Mouse (Mus musculus) WW6 (cell line): Measurements from ENCODE around the gene Ofcc1.

Experiments used
- DNase-seq: peaks from one replicate; pipeline ENCODE4 v3.0.0-alpha.2; 2013; ENCODE audit warnings: low read depth, low spot score

Ofcc1 gene

DNA sequence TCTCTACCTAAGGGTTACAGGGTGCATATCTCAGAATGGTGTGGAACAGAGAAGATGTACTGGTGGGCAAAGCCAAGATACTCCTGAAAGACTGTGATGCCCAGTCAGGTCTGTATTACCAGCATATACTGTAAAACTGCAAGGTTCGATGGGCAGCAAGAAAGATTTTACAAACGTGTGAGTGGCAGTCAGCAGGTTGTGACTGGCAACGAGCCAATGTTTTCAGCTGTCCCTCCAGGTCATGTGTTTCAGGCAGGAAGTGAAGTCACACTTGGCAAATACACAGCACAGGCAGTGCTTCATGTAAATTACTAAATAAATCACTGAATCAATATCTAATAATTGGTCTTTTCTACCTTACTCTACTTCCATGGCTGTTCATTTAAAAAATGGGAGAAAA lies at the start of gene Ofcc1:
Gene Ofcc1, minus strand, starts transcription at position 163 of the 400 bp plus-strand sequence.
- DNase-seq: no peak

DNA sequence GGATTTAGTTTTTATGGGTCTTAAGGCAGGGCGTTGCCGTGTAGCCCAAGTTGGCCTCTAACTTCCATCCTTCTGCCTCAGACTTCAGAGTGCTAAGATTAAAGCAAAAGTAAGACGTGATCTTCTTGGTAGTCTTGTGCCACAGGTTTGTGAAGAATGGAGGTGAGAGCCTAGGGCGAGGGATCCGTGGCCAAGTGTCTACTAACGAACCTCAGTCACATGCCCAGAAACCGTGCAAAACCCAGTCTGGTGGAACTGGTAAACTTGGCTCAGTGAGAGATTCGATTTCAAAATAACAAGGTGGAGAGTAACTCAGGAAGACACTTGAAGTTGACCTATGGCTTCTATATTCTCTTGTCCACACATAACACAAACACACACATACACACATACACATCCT lies 28.9 kb upstream of the Ofcc1 start:
- no peak for DNase-seq

DNA sequence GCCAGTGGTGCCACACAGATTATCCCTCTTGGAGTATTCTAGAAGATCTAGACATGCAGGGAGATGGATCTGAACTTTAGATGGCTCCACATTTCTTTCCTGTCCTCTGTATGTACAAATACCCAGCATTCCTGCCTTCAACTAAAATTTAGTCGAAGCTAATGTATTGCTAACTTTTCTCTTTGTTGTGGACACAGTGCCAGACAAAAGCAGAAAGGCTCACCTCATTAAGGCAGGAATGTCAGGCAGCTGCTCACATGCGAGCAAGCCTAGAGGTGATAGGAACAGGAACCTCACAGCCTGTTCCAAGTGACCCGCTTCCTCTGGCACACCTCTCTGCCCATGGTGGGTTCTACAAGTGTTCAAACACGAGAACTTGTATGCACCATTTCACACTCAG lies 26.2 kb upstream of the Ofcc1 start:
- DNase-seq: no peak

DNA sequence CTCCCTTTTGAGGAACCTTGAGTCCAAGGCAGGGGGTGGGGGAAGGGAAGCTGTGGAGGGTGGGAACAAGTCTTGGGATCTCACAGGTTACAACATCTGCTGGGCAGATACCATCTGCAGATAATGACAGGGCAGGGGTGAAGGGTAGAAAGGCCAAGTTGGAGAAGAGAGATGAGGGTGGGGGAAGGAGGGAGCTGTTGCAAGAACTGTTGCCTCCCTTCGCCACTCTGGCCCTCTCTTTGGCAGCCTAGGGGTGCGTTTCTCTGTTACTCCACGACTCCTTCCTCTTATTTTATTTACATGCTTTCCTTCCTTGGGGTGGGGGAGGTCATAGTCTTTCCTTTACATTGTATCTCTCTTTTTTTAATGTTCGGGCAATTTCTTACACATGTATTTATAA lies 23.7 kb upstream of the Ofcc1 start:
- no peak for DNase-seq

DNA sequence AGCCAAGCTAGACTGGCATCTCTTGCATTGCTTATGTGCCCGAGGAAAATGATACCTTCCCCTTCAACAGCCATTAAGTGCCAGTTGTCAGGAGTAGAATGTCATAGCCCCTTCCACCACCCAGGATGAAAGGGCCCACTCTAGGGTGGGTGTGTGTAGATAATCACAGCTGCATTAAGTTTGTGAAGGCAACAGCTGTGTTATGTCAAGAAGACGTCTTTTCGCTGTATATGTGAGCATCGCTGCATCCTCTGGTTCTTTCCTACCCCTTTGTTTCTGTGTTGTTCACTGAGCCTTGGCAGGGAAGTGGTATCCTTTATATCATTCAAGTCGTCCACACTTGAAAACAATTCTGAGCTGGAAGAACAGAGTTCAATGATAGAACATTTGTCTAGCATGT lies 15.5 kb upstream of the Ofcc1 start:
- no peak for DNase-seq

DNA sequence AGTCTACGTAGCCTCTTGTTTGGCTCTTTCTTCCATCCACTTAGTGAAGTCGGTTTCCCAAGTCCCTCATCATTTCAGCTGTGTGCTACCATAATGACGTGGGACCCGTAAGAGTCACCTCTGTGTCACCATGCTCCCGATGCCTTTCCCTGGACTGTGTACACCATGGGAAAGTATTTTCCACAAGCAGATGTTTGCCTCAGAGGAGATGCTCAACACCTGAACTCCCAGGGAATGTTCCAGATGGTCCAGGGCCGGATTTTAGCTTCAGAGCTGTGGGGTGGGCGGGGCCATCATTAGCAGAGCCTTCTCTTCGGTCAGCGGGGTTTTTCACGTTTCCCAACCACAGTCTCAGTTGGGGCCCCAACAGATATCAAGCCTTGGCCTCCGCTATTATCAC lies 5.5 kb upstream of the Ofcc1 start:
- DNase-seq: no peak

DNA sequence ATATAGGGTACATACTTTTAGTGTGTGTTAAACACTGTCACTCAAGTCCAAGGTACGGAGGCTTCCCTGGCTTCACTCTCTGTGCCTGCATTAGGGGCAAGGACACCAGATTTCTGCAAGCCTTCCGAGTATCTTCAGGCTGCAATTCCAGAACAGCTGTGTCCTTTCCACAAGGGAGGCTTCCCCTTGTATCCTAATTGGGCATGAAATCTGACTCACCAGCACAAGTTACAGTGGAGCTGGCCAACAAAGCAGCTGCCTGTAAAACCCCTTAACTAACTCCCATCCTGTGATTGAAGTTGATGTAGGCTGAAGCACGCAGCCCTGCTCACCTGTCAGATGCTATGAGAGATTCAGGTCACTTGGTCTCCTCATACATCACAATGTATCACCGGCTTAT lies 3.6 kb upstream of the Ofcc1 start:
- DNase-seq: no peak

DNA sequence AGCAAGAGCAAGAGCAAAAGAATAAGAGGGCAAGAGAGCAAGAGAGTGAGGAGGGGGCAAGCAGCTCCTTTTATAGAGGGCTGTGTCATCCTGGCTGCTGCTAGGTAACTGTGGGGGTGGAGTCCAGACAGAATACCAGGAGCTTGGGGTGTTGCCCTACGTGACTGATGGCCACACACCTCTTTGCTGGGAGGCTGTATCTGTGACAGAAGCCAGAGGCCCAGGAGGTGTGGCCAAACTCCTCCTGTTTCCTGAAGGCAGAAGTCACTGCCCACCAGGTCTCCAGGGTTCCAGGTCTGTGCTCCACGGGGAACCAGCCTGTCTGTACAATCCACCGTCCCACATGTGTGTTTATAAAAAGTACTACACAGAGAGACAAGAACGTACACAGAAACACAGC lies 558 bp downstream of the Ofcc1 start:
- DNase-seq: no peak

DNA sequence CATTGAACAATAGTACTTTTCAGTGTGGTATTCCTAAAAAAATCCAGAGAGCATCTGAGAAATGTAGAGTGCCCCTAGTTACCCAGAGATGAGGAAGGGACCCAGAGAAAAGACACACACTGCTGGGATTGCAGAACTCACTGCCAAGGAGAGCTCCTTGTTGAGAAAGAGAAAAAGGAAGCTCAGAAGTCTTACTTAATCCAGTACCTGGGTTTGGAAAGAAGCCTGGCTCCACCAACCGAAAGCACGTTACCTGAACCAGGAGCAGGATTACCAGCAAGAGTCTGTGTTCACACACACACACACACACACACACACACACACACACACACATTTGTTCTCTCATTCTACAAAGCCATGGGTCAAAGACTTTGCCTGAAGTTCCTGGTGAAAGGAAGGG lies 14.2 kb downstream of the Ofcc1 start:
- no peak for DNase-seq

DNA sequence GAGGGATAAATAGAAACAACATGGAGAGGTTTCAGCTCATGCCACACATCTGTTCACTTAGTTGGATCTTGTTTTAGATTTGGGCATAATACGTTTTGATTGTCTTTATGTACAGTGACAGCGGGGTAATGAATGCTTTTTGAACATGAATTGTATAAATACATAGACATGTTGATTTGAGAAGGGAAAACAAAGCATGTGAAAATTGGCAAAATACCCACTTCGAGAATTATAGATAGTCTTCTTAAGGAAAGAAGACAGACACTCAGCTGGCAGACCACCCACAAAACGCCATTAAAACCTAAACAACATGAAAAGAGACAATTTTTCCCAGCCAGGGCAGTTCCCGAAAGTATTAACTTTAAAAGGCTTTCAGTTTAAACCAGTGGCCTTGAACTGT lies 37.9 kb downstream of the Ofcc1 start:
- no peak for DNase-seq

DNA sequence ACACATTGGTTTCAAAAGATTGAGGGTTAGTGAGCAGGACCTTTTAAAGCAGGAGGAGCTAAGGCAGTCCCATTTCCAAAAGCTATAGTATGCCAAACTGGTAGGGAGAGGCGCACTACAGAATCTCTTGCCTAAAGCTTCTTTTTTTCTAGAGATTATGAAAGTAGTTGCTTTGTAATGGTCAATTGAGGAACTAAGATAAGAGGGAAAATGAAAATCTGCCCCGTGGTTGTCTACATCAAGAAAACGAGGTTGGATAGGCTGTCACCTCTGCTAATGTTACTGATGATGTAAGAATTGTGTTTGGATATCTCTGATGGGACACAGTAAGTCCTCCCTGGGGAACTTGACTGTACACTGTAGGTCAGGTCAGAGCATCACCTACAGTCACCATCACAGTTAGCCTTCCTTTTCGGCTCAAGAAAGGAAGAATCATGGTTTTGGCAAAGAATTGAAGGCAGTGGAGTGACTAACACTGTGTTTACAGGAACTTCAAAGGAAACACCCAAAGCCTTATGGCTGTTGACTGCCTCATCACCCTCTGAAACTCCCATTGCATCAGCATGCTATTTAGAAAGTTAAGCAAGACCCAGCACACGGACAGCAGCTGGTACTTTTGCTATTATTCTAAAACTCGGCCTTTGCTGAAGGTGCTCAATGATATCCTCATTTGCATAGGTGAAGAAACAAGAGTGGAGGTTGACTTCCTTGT lies 40.3 kb downstream of the Ofcc1 start:
- DNase-seq: no peak

DNA sequence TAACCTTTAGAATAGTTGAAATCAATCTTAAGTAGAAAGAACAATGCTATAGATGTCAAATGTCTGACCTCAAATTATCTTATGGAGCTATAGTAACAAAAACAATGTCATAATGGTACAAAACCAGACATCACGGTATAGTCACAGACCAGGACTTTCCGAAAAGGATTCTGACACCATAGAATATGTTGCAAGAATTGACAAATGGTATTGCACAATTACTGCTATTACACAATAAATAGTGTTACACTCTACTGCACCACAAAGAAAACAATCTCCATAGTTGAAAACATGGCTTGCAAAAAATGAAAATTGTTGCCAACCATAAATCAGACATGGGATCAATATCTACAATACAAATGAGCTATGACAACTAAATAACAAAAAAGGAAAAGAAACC lies 43.5 kb downstream of the Ofcc1 start:
- no peak for DNase-seq

DNA sequence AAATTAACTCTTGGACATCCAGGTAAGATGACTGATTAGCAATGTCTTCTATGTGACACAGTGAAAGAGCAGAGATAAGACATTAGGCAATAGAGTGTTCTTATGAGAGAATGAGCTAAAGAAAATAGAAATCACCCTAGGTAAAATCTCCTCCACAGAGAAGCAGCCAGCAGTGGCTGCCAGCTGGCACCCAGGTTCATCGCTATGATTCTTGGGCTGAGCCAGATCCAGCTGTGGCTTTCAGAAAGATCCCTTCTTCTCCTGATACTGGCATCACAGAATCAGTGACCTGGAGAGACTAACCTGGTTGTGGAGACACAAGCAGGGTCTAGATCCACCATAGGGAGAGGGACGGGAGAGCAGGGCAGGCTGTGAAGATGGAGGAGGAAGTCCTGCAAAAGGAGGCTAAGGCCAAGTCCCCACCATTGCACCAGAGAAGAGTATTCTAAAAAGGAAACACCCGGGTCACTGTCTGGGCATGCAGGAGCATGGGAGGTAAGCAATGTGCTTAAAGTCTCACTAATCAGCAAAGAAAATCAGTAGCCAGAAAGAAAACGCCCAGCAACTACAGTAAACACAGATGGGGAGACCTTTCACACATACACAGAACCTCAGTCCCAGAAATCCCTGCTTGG lies 46.0 kb downstream of the Ofcc1 start:
- no peak for DNase-seq

DNA sequence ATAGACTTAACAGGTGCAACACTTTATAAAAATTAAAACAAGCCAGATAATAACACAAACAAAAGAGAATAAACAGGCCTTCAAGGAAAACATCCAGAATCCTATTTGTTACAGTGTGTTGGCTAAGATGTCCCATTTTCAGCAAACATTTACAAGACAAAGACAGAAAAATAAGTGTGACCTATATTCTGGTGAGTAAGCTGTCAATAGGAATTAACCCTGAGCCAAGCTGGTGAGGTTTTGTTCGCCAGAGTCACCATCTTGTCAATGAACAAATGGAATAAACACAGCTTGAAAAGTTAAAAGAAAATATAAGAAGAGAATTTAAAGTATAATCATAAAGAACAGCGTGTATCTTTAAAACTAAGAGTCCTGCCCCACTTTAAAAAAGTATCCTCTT lies 68.4 kb downstream of the Ofcc1 start:
- no peak for DNase-seq

DNA sequence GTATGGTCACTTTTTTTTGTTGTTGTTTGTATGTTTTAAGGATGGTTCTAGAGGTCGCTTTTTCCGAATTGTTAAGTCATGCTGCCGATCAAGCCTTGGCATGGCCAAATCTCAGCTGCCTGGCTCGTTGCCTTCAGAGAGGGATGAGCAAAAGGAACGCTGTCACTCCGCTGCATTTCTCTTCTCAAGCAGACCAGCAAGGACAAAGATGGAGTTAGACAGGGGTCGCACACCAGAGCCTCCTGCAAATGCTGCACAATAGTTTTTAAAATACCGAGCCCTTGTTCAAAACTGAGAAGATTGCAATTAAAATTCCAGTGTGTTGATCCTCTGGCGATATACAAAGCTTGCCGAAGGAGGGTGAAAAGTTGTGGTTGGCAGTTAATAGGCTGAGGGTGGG lies 70.4 kb downstream of the Ofcc1 start:
- no peak for DNase-seq

DNA sequence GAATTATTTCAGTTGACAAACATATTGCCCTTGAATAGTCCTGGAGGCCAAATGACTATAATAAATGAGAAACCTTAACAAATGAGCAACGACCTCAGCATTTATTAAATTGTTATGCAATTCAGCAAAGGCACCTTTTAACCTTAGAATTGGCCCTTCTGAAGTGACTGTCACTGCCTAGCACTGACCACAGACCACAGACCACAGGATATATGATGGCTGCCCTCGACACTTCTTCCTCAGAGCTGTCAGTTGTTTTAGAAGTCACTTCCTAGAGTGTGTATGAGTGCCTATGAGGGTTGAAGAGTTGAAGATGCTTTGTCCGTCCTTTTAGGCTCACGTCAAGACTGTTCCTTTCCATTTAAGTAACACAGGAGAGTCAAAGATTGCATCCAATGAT lies 72.6 kb downstream of the Ofcc1 start:
- no peak for DNase-seq

DNA sequence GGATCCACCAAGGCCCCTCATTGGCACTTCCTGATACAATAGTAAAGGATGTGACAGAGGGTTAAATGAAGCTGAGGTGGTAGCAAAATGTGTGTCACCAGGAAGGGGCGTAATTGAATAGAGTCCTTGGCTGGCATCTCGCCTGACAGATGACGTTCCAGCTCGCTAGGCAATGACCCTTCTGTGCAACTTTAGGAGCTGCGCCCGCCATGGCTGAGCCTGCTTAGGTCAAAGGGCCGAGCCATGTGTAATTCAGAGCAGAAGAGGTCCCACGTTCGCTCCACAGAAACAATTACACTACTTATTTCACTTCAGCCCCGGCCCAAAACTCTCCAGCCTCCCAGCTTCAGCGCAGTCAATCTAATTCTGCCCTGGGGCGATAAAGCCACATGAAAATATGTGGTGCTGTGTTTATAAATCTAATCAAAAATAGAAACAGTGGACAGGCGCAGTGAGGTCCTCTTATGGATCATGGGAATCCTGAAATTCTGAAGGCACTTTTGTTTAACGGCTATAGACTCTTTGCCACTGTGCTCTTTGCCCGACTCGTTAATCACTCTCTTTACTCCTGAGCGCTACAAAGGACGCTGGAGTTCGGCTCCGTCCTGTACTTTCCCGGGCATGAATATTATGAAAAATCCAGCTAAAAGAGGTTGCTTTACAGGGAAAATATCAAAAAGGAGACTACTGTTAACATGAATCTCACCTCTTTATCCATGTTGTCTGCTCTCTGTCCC lies 73.8 kb downstream of the Ofcc1 start:
- DNase-seq: no peak

DNA sequence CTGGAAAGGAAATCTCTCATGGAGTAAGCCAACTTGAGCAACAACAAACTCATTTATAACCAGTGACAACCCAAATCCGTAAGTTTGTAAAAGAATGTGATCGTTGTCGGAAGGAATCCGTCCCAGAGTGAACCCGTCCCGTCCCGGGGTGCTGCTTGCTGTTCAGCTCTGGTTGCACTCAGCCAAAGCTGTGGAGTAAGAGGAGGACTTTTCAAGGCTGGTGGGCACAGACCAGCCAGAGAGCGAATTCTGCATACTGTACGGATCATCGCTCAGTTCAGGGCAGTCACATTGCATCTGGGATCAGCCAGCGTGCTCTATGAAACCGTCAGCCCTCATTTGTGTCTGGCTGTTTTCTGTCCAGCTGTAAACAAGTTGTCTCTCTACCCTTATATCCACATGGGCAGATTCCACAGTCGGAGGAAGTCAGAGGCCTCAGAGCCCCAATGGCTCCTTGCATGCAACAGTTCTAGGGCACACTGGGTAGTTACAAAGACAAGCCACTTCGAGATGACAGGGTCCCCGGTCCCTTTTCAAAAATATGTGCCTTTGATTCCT lies 75.9 kb downstream of the Ofcc1 start:
- DNase-seq: no peak

DNA sequence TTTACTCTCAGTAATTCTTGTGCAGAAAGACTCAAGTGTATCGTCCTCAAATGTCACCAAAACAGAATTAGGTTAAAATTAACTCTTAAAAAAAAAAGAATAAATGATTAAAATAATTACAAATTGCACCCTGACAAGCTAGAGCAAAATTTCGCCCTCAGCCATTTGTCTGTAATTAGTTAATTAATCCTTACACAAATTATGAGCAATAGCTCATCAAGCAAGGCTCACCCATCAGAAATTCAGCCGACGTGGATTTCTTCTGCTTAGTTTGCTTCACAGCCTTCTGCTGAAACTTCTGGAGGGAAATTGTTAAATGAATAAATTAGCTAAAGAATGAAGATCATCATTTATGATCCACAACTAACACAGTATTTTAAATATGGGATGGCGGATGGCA lies 80.6 kb downstream of the Ofcc1 start:
- DNase-seq: no peak

DNA sequence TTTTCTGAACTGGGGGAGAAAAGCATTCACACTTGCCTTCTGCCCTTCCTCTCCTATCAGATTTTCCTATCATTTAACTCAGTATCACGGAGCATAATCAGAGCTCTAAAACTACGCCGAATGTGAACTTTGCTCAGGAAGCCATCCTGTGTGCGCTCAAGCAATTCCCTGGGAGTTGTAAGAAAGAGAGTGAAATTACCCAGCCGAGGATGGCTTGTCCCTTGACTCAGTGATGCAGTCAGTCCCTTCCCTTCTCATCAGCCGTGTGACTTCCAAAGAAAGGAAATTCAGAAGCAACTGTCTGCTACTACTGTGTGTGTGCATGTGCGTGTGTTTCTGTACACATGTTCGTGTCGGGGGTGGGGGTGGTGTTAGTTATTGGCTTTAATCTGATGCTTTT lies 93.7 kb downstream of the Ofcc1 start:
- no peak for DNase-seq

DNA sequence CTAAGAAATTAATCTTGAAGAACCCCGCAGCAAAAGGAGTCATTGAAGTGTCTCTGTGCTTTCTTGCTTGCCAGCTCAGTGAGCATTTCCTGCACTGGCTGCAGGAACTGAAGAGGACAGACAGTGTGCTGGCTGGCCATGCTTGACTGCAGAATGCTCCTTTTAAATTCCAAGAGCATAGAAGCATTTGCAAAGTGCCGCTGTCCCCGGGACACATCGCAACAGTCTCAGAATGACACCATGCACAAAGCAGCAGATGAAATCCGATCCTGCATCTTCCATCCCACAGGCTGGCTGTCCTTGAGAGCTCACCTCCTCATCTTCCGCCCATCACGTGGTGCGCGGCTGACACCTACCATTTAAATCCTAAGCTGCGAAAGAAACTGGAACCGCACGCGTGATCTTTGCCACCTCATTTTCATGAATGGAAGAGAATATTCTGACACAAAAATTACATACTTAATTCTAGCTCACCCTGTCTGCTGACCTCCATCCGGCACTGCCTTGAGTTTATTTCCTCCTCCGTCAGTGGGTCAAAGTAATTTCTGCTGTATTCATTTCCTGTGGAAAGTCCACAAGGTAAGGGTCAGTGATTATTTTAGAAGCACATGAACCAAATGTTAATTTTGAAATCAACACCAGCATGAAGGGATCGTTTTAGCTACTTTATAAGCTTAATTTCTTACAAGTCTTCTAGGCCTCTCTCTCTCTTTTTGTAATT lies 98.0 kb downstream of the Ofcc1 start:
- no peak for DNase-seq

DNA sequence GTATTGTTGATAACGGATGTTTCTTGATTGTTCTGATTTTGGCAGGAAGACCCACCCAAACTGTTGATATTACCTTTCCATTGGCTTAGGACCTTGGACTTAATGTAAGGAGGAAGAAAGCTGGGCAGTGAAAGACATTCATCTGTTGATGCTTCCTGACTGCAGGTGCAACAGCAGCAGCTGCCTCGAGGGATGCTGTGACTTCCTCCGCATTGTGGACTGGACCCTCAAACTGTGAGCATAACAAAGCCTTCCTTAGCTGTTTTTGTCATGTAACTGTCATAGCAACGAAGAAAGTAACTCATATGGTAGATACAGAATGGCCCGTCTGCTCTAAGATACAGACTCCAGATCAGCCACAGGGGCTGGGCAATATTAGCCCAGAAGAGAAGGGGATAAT lies 102.5 kb downstream of the Ofcc1 start:
- DNase-seq: no peak
